Comparison of ENCODE assay signal across 20 mouse cellular contexts in genomic region chr7:121954891-121955669, GRCm38 (mm10). TPM values are rescaled to one million over a fixed set of nuclear protein-coding genes. Genes with fewer than 3 reads are reported as not detected.
DNase-seq lines count a peak whose midpoint lies in the region; ATAC-seq and TF ChIP-seq lines count a peak whose summit lies in the region.
"Had no signal": no experiment of that assay in that cellular context is flagged by ENCODE, and none has a peak within 500 bp of the region (broad histone marks: within the 10 kb centered on the region; RNA-seq: fewer than 3 reads in every experiment).

No protein-coding gene starts in this region.

- no peak overlapping the region for H3K4me2 ChIP-seq in embryonic facial prominence, embryonic 12.5 days (replicated peaks)
- no peak overlapping the region for H3K4me2 ChIP-seq in limb, embryonic 14.5 days (replicated peaks; ENCODE audit: low read depth, low read length, severe bottlenecking)
- H3K4me2 ChIP-seq: forebrain, embryonic 13.5 days; heart, embryonic 13.5 days; hindbrain, embryonic 13.5 days; liver, embryonic 13.5 days; lung, embryonic 15.5 days had no signal

- H3K27me3 ChIP-seq in embryonic facial prominence, embryonic 12.5 days = no peaks in the 10 kb centered on the region
- H3K27me3 ChIP-seq in limb, embryonic 14.5 days (ENCODE audit: control insufficient read depth, insufficient read depth, low read length) = no peaks in the 10 kb centered on the region
- H3K27me3 ChIP-seq: forebrain, embryonic 13.5 days; heart, embryonic 13.5 days; hindbrain, embryonic 13.5 days; liver, embryonic 13.5 days; lung, embryonic 15.5 days had no signal

- 64% methylated on average over 11 of the region's 11 CpGs for WGBS in embryonic facial prominence, embryonic 12.5 days
- WGBS in limb, embryonic 14.5 days = 31% methylated on average over 11 of the region's 11 CpGs

- no peak for TF ChIP-seq POLR2A in limb, embryonic 14.5 days (IDR thresholded peaks at IDR 0.05; ENCODE audit: borderline replicate concordance, extremely low read depth, insufficient read depth, insufficient read length)

- ATAC-seq in embryonic facial prominence, embryonic 12.5 days (ENCODE audit: insufficient number of reproducible peaks, insufficient read depth, low FRiP score, low TSS enrichment) = 0 out of 2 replicates have a peak, but pooled peaks have one; percentile 52
- peak; percentile 70 for ATAC-seq in limb, embryonic 14.5 days (ENCODE audit: low FRiP score, low read depth)
- ATAC-seq: forebrain, embryonic 13.5 days had no signal

- H3K36me3 ChIP-seq in embryonic facial prominence, embryonic 12.5 days = peaks cover 16% of the 10 kb centered on the region; the same call in 1 of the 2 replicates
- H3K36me3 ChIP-seq in limb, embryonic 14.5 days (ENCODE audit: control insufficient read depth, insufficient read depth, low read length) = peaks cover 17% of the 10 kb centered on the region

- H3K4me1 ChIP-seq in embryonic facial prominence, embryonic 12.5 days = no peaks in the 10 kb centered on the region
- peaks cover 6% of the 10 kb centered on the region for H3K4me1 ChIP-seq in limb, embryonic 14.5 days (ENCODE audit: control insufficient read depth, insufficient read depth, low read length)
- H3K4me1 ChIP-seq: forebrain, embryonic 13.5 days; heart, embryonic 13.5 days; hindbrain, embryonic 13.5 days; liver, embryonic 13.5 days; lung, embryonic 15.5 days; midbrain, embryonic 10.5 days had no signal

- no peak overlapping the region for H3K9ac ChIP-seq in embryonic facial prominence, embryonic 12.5 days
- no peak overlapping the region; the same call in 1 of the 2 replicates for H3K9ac ChIP-seq in limb, embryonic 14.5 days (ENCODE audit: low read depth, low read length, severe bottlenecking)
- H3K9ac ChIP-seq: forebrain, embryonic 13.5 days; heart, embryonic 13.5 days; hindbrain, embryonic 13.5 days; liver, embryonic 13.5 days; lung, embryonic 15.5 days had no signal

- no peak overlapping the region for H3K4me3 ChIP-seq in embryonic facial prominence, embryonic 12.5 days
- no peak overlapping the region for H3K4me3 ChIP-seq in limb, embryonic 14.5 days (replicated peaks; ENCODE audit: low read length)
- no peak overlapping the region for H3K4me3 ChIP-seq in layer of hippocampus, adult 2 months
- H3K4me3 ChIP-seq: forebrain, embryonic 13.5 days; heart, embryonic 13.5 days; hindbrain, embryonic 13.5 days; liver, embryonic 13.5 days; lung, embryonic 15.5 days; midbrain, embryonic 10.5 days had no signal

- H3K27ac ChIP-seq in embryonic facial prominence, embryonic 12.5 days = no peak overlapping the region
- H3K27ac ChIP-seq in limb, embryonic 14.5 days (replicated peaks; ENCODE audit: low read depth, low read length) = no peak overlapping the region
- no peak overlapping the region for H3K27ac ChIP-seq in layer of hippocampus, adult 2 months
- H3K27ac ChIP-seq: forebrain, embryonic 13.5 days; heart, embryonic 13.5 days; hindbrain, embryonic 13.5 days; liver, embryonic 13.5 days; lung, embryonic 15.5 days; midbrain, embryonic 10.5 days had no signal

- DNase-seq in kidney, adult 11 months = peak; percentile 34
- no peak for DNase-seq in kidney, postnatal 10 days
- DNase-seq in kidney, postnatal 14 days = peak; percentile 30
- DNase-seq in limb, embryonic 14.5 days (ENCODE audit: low spot score) = peak; percentile 47
- DNase-seq in layer of hippocampus, adult 2 months (ENCODE audit: low spot score in 2 of 2) = no peak
- no peak for DNase-seq in urinary bladder, postnatal 10 days (ENCODE audit: low spot score)
- DNase-seq in gastrocnemius, postnatal 25 days = no peak
- DNase-seq: adrenal gland, adult 8-10 months; B cell, adult 2 months; cerebellum, adult 8-10 months; gastrocnemius, postnatal 10 days; heart, adult 18-20 months; liver, embryonic 13.5 days; thymus, postnatal 14 days had no signal

- no peak for TF ChIP-seq CTCF in layer of hippocampus, adult 2 months (conservative IDR thresholded peaks at IDR 0.05)

- no peaks in the 10 kb centered on the region for H3K9me3 ChIP-seq in embryonic facial prominence, embryonic 12.5 days
- no peaks in the 10 kb centered on the region for H3K9me3 ChIP-seq in limb, embryonic 14.5 days (ENCODE audit: control insufficient read depth, low read length)
- H3K9me3 ChIP-seq: forebrain, embryonic 13.5 days; heart, embryonic 13.5 days; hindbrain, embryonic 13.5 days; liver, embryonic 13.5 days; lung, embryonic 15.5 days; midbrain, embryonic 10.5 days had no signal

RNA-seq across cellular contexts. Expression of gene Cog7, which starts 26.4 kb away (rescaled TPM):
- polyA plus RNA-seq in embryonic facial prominence, embryonic 12.5 days (2016; fragmentation: Nextera tagmentation; extraction: Ambion mirVana) = 23.5 and 24.4 TPM in 2 replicates
- polyA plus RNA-seq in limb, embryonic 14.5 days (2012; rRNA removed) = 18.9 and 21.7 TPM in 2 replicates
- 15.2 and 17.0 TPM in 2 replicates for polyA plus RNA-seq in limb, embryonic 14.5 days (2014; fragmentation: Nextera tagmentation; extraction: Ambion mirVana)
- 10 to 100 TPM; 41.6 to 44.3 TPM for total RNA-seq in layer of hippocampus, adult 2 months (2021)
- 1 to 10 TPM; 8.3 to 8.7 TPM for total RNA-seq in gastrocnemius, postnatal 25 days (2021)

Comparison
In these comparisons a context has a peak if more than half of its experiments do, and no peak if none do; other contexts are left out.
1. DNase-seq: peak in kidney, adult 11 months (single experiment), kidney, postnatal 14 days (single experiment) and limb, embryonic 14.5 days (single experiment); none in kidney, postnatal 10 days (single experiment), layer of hippocampus, adult 2 months (0 of 2), urinary bladder, postnatal 10 days (single experiment) and gastrocnemius, postnatal 25 days (single experiment).
2. RNA of gene Cog7, which starts 26.4 kb away (total RNA-seq): 41.6 to 44.3 TPM in layer of hippocampus, adult 2 months; 8.3 to 8.7 TPM in gastrocnemius, postnatal 25 days; every median in the first group is over 4 times any median in the second.